Mouse (Mus musculus) heart, embryonic 11.5 days (tissue): ENCODE data around the gene Tars2. TPM values are rescaled to one million over a fixed set of nuclear protein-coding genes. Genes with fewer than 3 reads are reported as not detected.
A peak's percentile ranks its signal among the peaks of the same experiment; 100 is the strongest.

Experiments
- ATAC-seq: fragments of 200-750 bp; cut with Nextera tagmentation; replicated peaks from 2 replicates; pipeline ENCODE4 v1.8.0; 2017; ENCODE audit warnings: moderate library complexity; ENCODE audit not compliant: insufficient number of reproducible peaks, low FRiP score, low TSS enrichment
- H3K27ac ChIP-seq: fragments of 300-500 bp; sonication (generic); 2 replicates; pipeline ENCODE4 v1.5.1; 2014; ENCODE audit warnings: mild to moderate bottlenecking, low read depth, low read length
- H3K27me3 ChIP-seq: fragments of 300-500 bp; sonication (generic); 2 replicates; pipeline ENCODE4 v1.6.1; 2014; ENCODE audit warnings: mild to moderate bottlenecking, low read length, mixed read lengths; ENCODE audit not compliant: control insufficient read depth, insufficient read depth
- H3K36me3 ChIP-seq: fragments of 300-500 bp; sonication (generic); 2 replicates; pipeline ENCODE4 v1.6.1; 2014; ENCODE audit warnings: mild to moderate bottlenecking, low read length, moderate library complexity, mixed read lengths; ENCODE audit not compliant: control insufficient read depth, insufficient read depth
- H3K4me1 ChIP-seq: fragments of 300-500 bp; sonication (generic); 2 replicates; pipeline ENCODE4 v1.6.1; 2014; ENCODE audit warnings: low read length; ENCODE audit not compliant: control insufficient read depth, insufficient read depth
- H3K4me2 ChIP-seq: fragments of 300-500 bp; sonication (generic); 2 replicates; pipeline ENCODE4 v1.6.1; 2014; ENCODE audit warnings: mild to moderate bottlenecking, moderate library complexity
- H3K4me3 ChIP-seq: fragments of 300-500 bp; sonication (generic); 2 replicates; pipeline ENCODE4 v1.5.1; 2014; ENCODE audit warnings: low read depth, low read length
- H3K9ac ChIP-seq: fragments of 300-500 bp; sonication (generic); 2 replicates; pipeline ENCODE4 v1.6.1; 2014; ENCODE audit warnings: mild to moderate bottlenecking, low read depth, low read length, moderate library complexity
- H3K9me3 ChIP-seq: fragments of 300-500 bp; sonication (generic); replicated peaks from 2 replicates; pipeline ENCODE4 v1.6.1; 2016; ENCODE audit warnings: low read length; ENCODE audit not compliant: control insufficient read depth
- WGBS: fragments of 180-500 bp; shearing (Covaris S2); extraction: QIAGEN DNeasy Blood & Tissue Kit; methylation state at CpG from one replicate; pipeline ENCODE4 v1.1.7; 2014; ENCODE audit not compliant: insufficient replicate concordance; 5-methylcytosine and 5-hydroxymethylcytosine counted together
- polyA plus RNA-seq: library from polyadenylated mRNA; unstranded; fragments of >200 nt; fragmentation: Nextera tagmentation; extraction: Ambion mirVana; gene quantifications from 2 replicates; pipeline ENCODE4 v1.2.1, GENCODE M21; 2014

Tars2 gene
- polyA plus RNA-seq, 1 experiment from 2014 or later, result 42.2 TPM

GRCm38 (mm10) chr3:95754345-95755206 lies 5.4 kb downstream of the Tars2 start:
- WGBS, result 1% methylated on average over 30 of the region's 30 CpGs
- Histone ChIP-seq H3K9me3 (no peaks in the 10 kb centered on the region), H3K9ac (peak overlapping the region; percentile 82), H3K27me3 (no peaks in the 10 kb centered on the region), H3K4me2 (peak overlapping the region; percentile 53), H3K36me3 (peaks cover 23% of the 10 kb centered on the region), H3K27ac (peak overlapping the region; percentile 51; the same call in 1 of the 2 replicates), H3K4me1 (no peaks in the 10 kb centered on the region), H3K4me3 (peak overlapping the region; percentile 77)
- ATAC-seq, result peak; percentile 94

- no peak for ATAC-seq
- no peak overlapping the region for H3K27ac ChIP-seq
- H3K4me1 ChIP-seq, result no peaks in the 10 kb centered on the region
- no peak overlapping the region for H3K4me2 ChIP-seq
- H3K9ac ChIP-seq, result no peak overlapping the region
- no peaks in the 10 kb centered on the region for H3K9me3 ChIP-seq
- 89% methylated on average over 3 of the region's 3 CpGs for WGBS
- no peaks in the 10 kb centered on the region for H3K27me3 ChIP-seq
- no peak overlapping the region for H3K4me3 ChIP-seq
- peaks cover 23% of the 10 kb centered on the region for H3K36me3 ChIP-seq
Observed at GRCm38 (mm10) chr3:95752935-95753334, 7.1 kb downstream of the Tars2 start.

- Histone ChIP-seq H3K27me3 (no peaks in the 10 kb centered on the region), H3K9ac (peak overlapping the region; percentile 56), H3K4me1 (peaks cover 48% of the 10 kb centered on the region), H3K27ac (peak overlapping the region; percentile 70), H3K9me3 (no peaks in the 10 kb centered on the region), H3K4me2 (peak overlapping the region; percentile 50), H3K36me3 (peaks cover 21% of the 10 kb centered on the region), H3K4me3 (no peak overlapping the region)
- 22% methylated on average over 8 of the region's 8 CpGs for WGBS
- peak; percentile 57 for ATAC-seq
Observed at GRCm38 (mm10) chr3:95740406-95740805, 19.6 kb downstream of the Tars2 start.

GRCm38 (mm10) chr3:95739353-95740104 lies 20.5 kb downstream of the Tars2 start, which contains the start of gene Ecm1:
TSS of gene Ecm1 (minus strand) at chr3:95739569.
- peaks cover 16% of the 10 kb centered on the region for H3K36me3 ChIP-seq
- WGBS, result 43% methylated on average over 7 of the region's 7 CpGs
- H3K4me3 ChIP-seq, result peak within 1 kb of the TSS; percentile 25
- H3K27me3 ChIP-seq, result no peaks in the 10 kb centered on the region
- H3K9ac ChIP-seq, result peak within 1 kb of the TSS; percentile 54
- H3K9me3 ChIP-seq, result no peaks in the 10 kb centered on the region
- H3K4me1 ChIP-seq, result peaks cover 48% of the 10 kb centered on the region
- peak within 1 kb of the TSS; percentile 70 for H3K27ac ChIP-seq
- peak; percentile 45; the same call in 1 of the 2 replicates for ATAC-seq
- peak within 1 kb of the TSS; percentile 57 for H3K4me2 ChIP-seq

- ATAC-seq, result no peak
- Histone ChIP-seq H3K9ac (no peak overlapping the region), H3K4me3 (no peak overlapping the region), H3K36me3 (peaks cover 8% of the 10 kb centered on the region; the same call in 1 of the 2 replicates), H3K4me2 (no peak overlapping the region), H3K27me3 (no peaks in the 10 kb centered on the region), H3K27ac (no peak overlapping the region), H3K4me1 (peaks cover 50% of the 10 kb centered on the region), H3K9me3 (no peaks in the 10 kb centered on the region)
- 82% methylated on average over 12 of the region's 12 CpGs for WGBS
Observed at GRCm38 (mm10) chr3:95735071-95735670, 24.8 kb downstream of the Tars2 start.

- WGBS, result 72% methylated on average over 13 of the region's 13 CpGs
- H3K36me3 ChIP-seq, result peaks cover 8% of the 10 kb centered on the region; the same call in 1 of the 2 replicates
- peaks cover 41% of the 10 kb centered on the region for H3K4me1 ChIP-seq
- no peak overlapping the region for H3K4me2 ChIP-seq
- H3K27me3 ChIP-seq, result no peaks in the 10 kb centered on the region
- no peak for ATAC-seq
- no peak overlapping the region for H3K9ac ChIP-seq
- no peak overlapping the region for H3K27ac ChIP-seq
- no peaks in the 10 kb centered on the region for H3K9me3 ChIP-seq
- no peak overlapping the region for H3K4me3 ChIP-seq
Observed at GRCm38 (mm10) chr3:95734092-95734702, 25.8 kb downstream of the Tars2 start.

GRCm38 (mm10) chr3:95732744-95733521 lies 27.1 kb downstream of the Tars2 start:
- 0 out of 2 replicates have a peak, but pooled peaks have one; percentile 22 for ATAC-seq
- WGBS, result 59% methylated on average over 11 of the region's 11 CpGs

More at GRCm38 (mm10) chr3:95732744-95733521, 27.1 kb downstream of the Tars2 start:
- Histone ChIP-seq H3K4me2 (no peak overlapping the region), H3K27ac (peak overlapping the region; percentile 42), H3K9ac (no peak overlapping the region), H3K27me3 (no peaks in the 10 kb centered on the region), H3K9me3 (no peaks in the 10 kb centered on the region), H3K36me3 (peaks cover 8% of the 10 kb centered on the region; the same call in 1 of the 2 replicates), H3K4me3 (no peak overlapping the region), H3K4me1 (peaks cover 28% of the 10 kb centered on the region)
